In genomic region chr3:136725311-136726156, GRCm38 (mm10) we compare ENCODE assay signal across 7 mouse cellular contexts. TPM values are rescaled to one million over a fixed set of nuclear protein-coding genes. Genes with fewer than 3 reads are reported as not detected.
DNase-seq lines count a peak whose midpoint lies in the region; ATAC-seq lines count a peak whose summit lies in the region.

No protein-coding gene starts in this region.

- ATAC-seq in CD4-positive, CD25-positive, alpha-beta regulatory T cell, adult 4 months: peak; percentile 79
- ATAC-seq in common myeloid progenitor, adult 5-6 weeks (replicated peaks; ENCODE audit: low read depth, poor library complexity, severe bottlenecking): peak; percentile 89
- ATAC-seq in heart, embryonic 13.5 days (ENCODE audit: extremely low read depth, insufficient number of reproducible peaks, low FRiP score, low TSS enrichment): no peak

- intact Hi-C loops in left cerebral cortex, postnatal 25 days (cut with DNase I): no loop called here

- peak; percentile 77 for DNase-seq in Muller cell, postnatal 12 days (ENCODE audit: inconsistent ontology term)
- DNase-seq in left cerebral cortex, postnatal 25 days (ENCODE audit: low spot score in 2 of 2): peak; percentile 48 to 79
- no peak for DNase-seq in c-Kit-positive CD71-positive TER-119-positive erythroid progenitor cells, embryonic 14.5 days (ENCODE audit: low spot score)

- no peaks in the 10 kb centered on the region for H3K27me3 ChIP-seq in heart, embryonic 13.5 days (replicated peaks)

- H3K9me3 ChIP-seq in heart, embryonic 13.5 days: no peaks in the 10 kb centered on the region

- peak overlapping the region; percentile 21 for H3K4me3 ChIP-seq in heart, embryonic 13.5 days
- peak overlapping the region; percentile 28 for H3K4me3 ChIP-seq in macrophage (ENCODE audit: inconsistent target)

- 9% methylated on average over 7 of the region's 7 CpGs for WGBS in heart, embryonic 13.5 days
- 3% methylated on average over 5 of the region's 7 CpGs for WGBS in macrophage (ENCODE audit: missing documents)

- H3K79me2 ChIP-seq in macrophage (ENCODE audit: inconsistent target): peaks cover 90% of the 10 kb centered on the region

- no peaks in the 10 kb centered on the region for H3K36me3 ChIP-seq in heart, embryonic 13.5 days
- no peaks in the 10 kb centered on the region for H3K36me3 ChIP-seq in macrophage (ENCODE audit: inconsistent target)

- peak overlapping the region; percentile 56 for H3K4me2 ChIP-seq in heart, embryonic 13.5 days

- H3K27ac ChIP-seq in heart, embryonic 13.5 days (replicated peaks): peak overlapping the region; percentile 79
- H3K27ac ChIP-seq in macrophage: peak overlapping the region; percentile 90

- H3K4me1 ChIP-seq in heart, embryonic 13.5 days: peaks cover 48% of the 10 kb centered on the region

- H3K9ac ChIP-seq in heart, embryonic 13.5 days: peak overlapping the region; percentile 59

RNA-seq across cellular contexts. Expression of gene Ppp3ca, which starts 55.6 kb away (rescaled TPM):
- polyA plus RNA-seq in CD4-positive, CD25-positive, alpha-beta regulatory T cell, adult 4 months (2017; shearing (Covaris generic)): 10 to 100 TPM; 17.9 to 31.8 TPM
- total RNA-seq in common myeloid progenitor, adult 5-6 weeks (2017): 35.6 and 45.0 TPM in 2 replicates
- polyA plus RNA-seq in heart, embryonic 13.5 days (2015; fragmentation: Nextera tagmentation; extraction: Ambion mirVana): 41.9 and 44.2 TPM in 2 replicates
- 100 to 1,000 TPM; 857 to 891 TPM for total RNA-seq in left cerebral cortex, postnatal 25 days (2021)
- total RNA-seq in macrophage (2018; cell fraction: chromatin; rRNA removed): 100 to 1,000 TPM in 22 of 26 experiments, 10 to 100 TPM in 4; 33.3 to 254 (median 187) TPM
- 10 to 100 TPM; 62.7 to 89.5 (median 78.5) TPM for total RNA-seq in macrophage (2018; cell fraction: cytosol; rRNA removed)
- 100 to 1,000 TPM in 21 of 26 experiments, 10 to 100 TPM in 5; 36.9 to 188 (median 128) TPM for total RNA-seq in macrophage (2018; cell fraction: nucleus; rRNA removed)
- polyA plus RNA-seq in macrophage (2018): 64.1 to 79.9 TPM (median 70.4 TPM) in 3 replicates
